Mouse (Mus musculus) spleen, adult 2 months (tissue): ENCODE results near the gene Wdsub1. TPM values are rescaled to one million over a fixed set of nuclear protein-coding genes. Genes with fewer than 3 reads are reported as not detected.

Experiments
- DNase-seq, 2 experiments: peaks; one replicate each; pipeline versions ENCODE4 v3.0.0 to v3.0.0-alpha.2; 2012 to 2021; ENCODE audit warnings: low spot score in 2 of 2, low read depth in 1 of 2
- H3K27ac ChIP-seq: fragments of 200-500 bp; 2 replicates; pipeline ENCODE4 v1.5.1; 2012; ENCODE audit warnings: low read length, inconsistent platforms; ENCODE audit not compliant: insufficient read depth
- H3K27me3 ChIP-seq: fragments of 200-500 bp; 2 replicates; pipeline ENCODE4 v1.6.1; 2012; ENCODE audit warnings: mild to moderate bottlenecking, moderate library complexity, low read length, inconsistent platforms; ENCODE audit not compliant: control insufficient read depth, insufficient read depth
- H3K36me3 ChIP-seq: fragments of 200-500 bp; 2 replicates; pipeline ENCODE4 v1.6.1; 2012; ENCODE audit warnings: mild to moderate bottlenecking, low read length, inconsistent platforms; ENCODE audit not compliant: control insufficient read depth, insufficient read depth
- H3K4me1 ChIP-seq: fragments of 200-500 bp; 2 replicates; pipeline ENCODE4 v1.6.1; 2011; ENCODE audit warnings: inconsistent platforms; ENCODE audit not compliant: control insufficient read depth, insufficient read depth, insufficient read length
- H3K4me3 ChIP-seq: fragments of 200-500 bp; 2 replicates; pipeline ENCODE4 v1.5.1; 2011; ENCODE audit warnings: mild to moderate bottlenecking, inconsistent platforms; ENCODE audit not compliant: insufficient read depth, insufficient read length; ENCODE audit errors: extremely low read depth
- CTCF ChIP-seq: fragments of 200-500 bp; IDR thresholded peaks from 2 replicates; pipeline ENCODE4 v1.5.1; 2011; ENCODE audit warnings: mild to moderate bottlenecking, inconsistent platforms; ENCODE audit not compliant: insufficient read depth, insufficient read length, insufficient replicate concordance; ENCODE audit errors: extremely low read depth
- POLR2A ChIP-seq: fragments of 200-500 bp; IDR thresholded peaks from 2 replicates; pipeline ENCODE4 v1.6.1; 2011; ENCODE audit warnings: low read depth, low read length, inconsistent platforms
- WGBS: fragments of 180-500 bp; shearing (Covaris S2); methylation state at CpG from one replicate; pipeline ENCODE4 v1.1.7; 2018; 5-methylcytosine and 5-hydroxymethylcytosine counted together
- polyA plus RNA-seq: library from polyadenylated mRNA; depleted of rRNA; stranded (reverse); fragments of >200 nt; gene quantifications from 2 replicates; pipeline ENCODE4 v1.2.3, GENCODE M21; 2012

Wdsub1 gene
- polyA plus RNA-seq, 1 experiment = 27.9 TPM

DNA sequence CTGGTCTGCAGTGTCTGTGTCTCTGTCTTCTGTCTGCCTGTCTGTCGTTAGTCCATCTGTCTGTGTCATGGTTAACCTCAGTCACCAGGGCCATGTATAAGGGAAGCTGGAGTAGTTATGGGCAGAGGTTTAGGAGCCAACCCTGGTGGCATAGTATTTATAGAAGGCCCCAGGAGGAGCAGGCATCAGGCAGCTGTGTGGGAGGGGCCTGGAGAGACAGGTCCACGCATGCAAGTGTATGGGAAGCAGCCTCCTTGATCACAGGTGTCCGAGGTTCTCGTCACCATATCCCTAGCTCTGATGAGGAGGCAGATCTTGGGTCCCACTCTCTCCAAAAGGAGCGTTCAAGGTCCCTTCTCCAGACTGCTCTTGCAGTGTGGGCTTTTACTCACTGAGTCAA is 51.5 kb downstream of the Wdsub1 start:
- WGBS = 75% methylated on average over 5 of the region's 5 CpGs
- H3K4me3 ChIP-seq = no peak overlapping the region
- no peak for TF ChIP-seq CTCF
- TF ChIP-seq POLR2A = no peak

DNA sequence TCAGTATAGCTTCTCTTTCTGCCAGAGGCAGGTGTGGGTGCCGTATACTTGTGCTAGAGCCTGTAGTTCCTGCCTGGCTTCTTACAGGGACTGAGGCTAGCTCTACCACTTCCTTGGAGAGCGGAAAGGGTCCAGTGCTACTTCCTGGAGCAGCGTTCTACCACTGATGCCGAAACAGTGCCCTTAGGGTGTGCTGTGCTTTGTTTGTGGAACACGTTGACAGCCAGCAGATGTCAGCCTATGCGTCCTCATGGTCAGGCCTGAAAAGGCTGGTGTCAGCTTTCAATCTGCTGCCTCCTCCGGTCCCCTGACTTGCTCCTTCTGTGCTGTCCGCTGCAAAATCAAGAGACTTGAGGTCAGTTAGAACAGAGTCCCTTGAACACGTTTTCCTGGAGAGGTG is 52.2 kb downstream of the Wdsub1 start:
- Histone ChIP-seq H3K4me1 (no peaks in the 10 kb centered on the region), H3K27me3 (no peaks in the 10 kb centered on the region), H3K27ac (no peak overlapping the region; the same call in 1 of the 2 replicates), H3K36me3 (no peaks in the 10 kb centered on the region), H3K4me3 (no peak overlapping the region)
- TF ChIP-seq POLR2A = no peak
- TF ChIP-seq CTCF = no peak
- WGBS = 52% methylated on average over 9 of the region's 9 CpGs
- DNase-seq = no peak

More for the DNA sequence above, 51.5 kb downstream of the Wdsub1 start:
- no peak overlapping the region for H3K27ac ChIP-seq
- no peaks in the 10 kb centered on the region for H3K27me3 ChIP-seq
- DNase-seq = no peak
- no peaks in the 10 kb centered on the region for H3K4me1 ChIP-seq
- no peaks in the 10 kb centered on the region for H3K36me3 ChIP-seq

DNA sequence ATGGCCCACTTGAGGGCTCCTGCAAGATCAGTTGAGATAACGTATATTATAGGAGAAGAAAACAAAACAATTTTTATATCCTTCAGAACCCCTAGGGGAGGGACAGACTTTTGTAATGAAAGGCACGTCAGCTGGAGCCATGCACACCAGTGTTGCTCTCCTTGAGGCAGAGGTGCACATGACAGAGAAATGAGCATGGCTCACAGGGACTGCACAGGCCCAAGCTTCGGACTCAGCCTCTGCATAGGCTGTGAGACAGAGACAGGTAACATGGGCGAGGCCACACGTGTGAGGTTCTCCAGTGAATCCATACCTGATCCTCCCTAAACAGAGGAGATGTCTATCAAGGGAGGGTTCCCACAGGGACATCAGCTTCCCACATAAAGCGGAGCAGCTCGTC is 52.7 kb downstream of the Wdsub1 start:
- 80% methylated on average over 7 of the region's 7 CpGs for WGBS
- H3K27me3 ChIP-seq = no peaks in the 10 kb centered on the region
- peak overlapping the region; percentile 24; the same call in 1 of the 2 replicates for H3K27ac ChIP-seq
- TF ChIP-seq POLR2A (no peak), CTCF (no peak)
- H3K36me3 ChIP-seq = no peaks in the 10 kb centered on the region
- no peak for DNase-seq
- no peak overlapping the region for H3K4me3 ChIP-seq
- H3K4me1 ChIP-seq = no peaks in the 10 kb centered on the region

DNA sequence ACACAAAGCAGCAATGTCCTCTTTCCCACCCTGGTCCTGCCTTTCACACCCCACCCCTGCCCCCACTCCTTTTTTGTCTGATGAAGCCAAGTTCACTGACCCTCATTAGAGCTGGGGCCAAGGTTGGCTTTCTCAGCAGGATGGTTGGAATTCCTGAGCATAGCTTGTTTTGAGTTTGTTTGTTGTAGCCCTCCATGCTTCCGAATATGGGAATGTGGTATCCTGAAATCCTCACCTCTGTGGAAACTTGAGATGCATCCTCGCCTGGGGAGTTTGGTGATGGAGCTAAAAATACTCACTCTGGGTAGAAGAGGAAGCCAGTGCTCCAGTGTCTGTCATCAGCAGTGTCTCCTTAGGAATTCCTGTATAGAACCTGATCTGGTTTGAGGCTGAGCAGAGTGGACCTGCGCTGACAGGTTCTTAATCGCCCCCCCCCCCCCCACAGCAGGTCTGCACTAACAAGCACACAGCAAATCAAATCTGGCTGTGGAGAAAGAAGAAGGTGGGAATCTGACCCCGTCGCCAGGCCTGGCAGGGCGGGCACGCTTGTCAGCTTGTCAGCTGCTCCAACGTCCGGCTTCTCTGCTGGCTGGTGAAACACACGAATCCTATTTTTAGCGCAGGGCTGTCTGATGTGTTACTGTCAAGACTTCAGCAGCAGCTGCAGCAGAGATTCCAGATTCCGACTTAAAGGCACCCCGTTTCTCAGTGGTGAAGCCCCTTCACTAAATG is 53.4 kb downstream of the Wdsub1 start:
- no peak for DNase-seq
- no peak for TF ChIP-seq CTCF
- no peak for TF ChIP-seq POLR2A
- H3K4me3 ChIP-seq = no peak overlapping the region
- no peaks in the 10 kb centered on the region for H3K27me3 ChIP-seq
- H3K27ac ChIP-seq = peak overlapping the region; percentile 47
- WGBS = 35% methylated on average over 14 of the region's 14 CpGs
- no peaks in the 10 kb centered on the region for H3K36me3 ChIP-seq
- H3K4me1 ChIP-seq = no peaks in the 10 kb centered on the region

DNA sequence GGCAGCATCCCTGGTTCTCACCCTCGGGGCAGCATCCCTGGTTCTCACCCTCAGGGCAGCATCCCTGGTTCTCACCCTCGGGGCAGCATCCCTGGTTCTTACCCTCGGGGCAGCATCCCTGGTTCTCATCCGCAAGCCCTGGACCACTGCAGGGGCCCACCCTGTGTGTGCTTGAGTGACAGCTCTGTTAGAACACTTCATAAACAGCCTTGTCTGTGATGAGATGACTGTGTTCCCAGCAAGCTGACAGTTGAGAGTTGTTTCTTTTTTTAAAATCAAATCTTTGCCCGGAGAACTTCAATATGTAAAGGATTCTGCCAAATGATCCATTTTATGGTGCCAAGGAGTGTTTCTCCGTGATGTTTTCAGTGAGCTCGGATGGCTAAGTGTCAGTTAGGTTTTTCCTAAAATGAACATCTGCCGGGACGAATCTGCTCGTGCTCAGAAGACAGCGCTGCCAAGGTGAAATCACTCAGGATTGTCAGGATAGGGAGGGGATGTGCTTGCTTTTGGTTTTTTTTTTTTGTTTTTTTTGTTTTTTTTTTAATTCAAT is 54.2 kb downstream of the Wdsub1 start:
- H3K4me1 ChIP-seq = no peaks in the 10 kb centered on the region
- no peak overlapping the region; the same call in 1 of the 2 replicates for H3K27ac ChIP-seq
- no peaks in the 10 kb centered on the region for H3K27me3 ChIP-seq
- H3K36me3 ChIP-seq = no peaks in the 10 kb centered on the region
- TF ChIP-seq CTCF = no peak
- no peak for TF ChIP-seq POLR2A
- no peak for DNase-seq
- H3K4me3 ChIP-seq = no peak overlapping the region
- 90% methylated on average over 11 of the region's 11 CpGs for WGBS

DNA sequence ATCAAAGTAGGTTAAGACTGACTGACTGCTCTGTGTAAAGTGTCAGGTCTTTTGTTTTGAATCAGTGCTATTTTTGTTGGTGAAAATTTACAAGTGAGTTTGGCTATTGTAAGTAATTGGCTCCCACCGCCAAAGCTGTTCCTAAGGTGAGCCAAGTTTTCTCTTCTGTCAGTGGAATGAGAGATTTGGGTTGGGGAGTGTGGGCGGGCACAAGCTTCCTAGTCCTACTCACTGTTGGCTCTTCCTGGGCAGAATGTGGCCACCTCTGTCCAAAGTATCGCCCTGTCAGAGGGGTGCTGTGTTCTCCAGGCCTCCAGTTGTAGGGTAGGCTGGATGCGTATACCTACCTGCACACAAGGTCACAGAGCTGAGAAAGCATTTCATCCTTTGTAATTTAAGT is 57.0 kb downstream of the Wdsub1 start:
- no peak for DNase-seq
- no peak overlapping the region for H3K27ac ChIP-seq
- no peak overlapping the region for H3K4me3 ChIP-seq
- H3K36me3 ChIP-seq = no peaks in the 10 kb centered on the region
- 94% methylated on average over 4 of the region's 4 CpGs for WGBS
- H3K27me3 ChIP-seq = no peaks in the 10 kb centered on the region
- H3K4me1 ChIP-seq = no peaks in the 10 kb centered on the region
- no peak for TF ChIP-seq POLR2A
- no peak for TF ChIP-seq CTCF

DNA sequence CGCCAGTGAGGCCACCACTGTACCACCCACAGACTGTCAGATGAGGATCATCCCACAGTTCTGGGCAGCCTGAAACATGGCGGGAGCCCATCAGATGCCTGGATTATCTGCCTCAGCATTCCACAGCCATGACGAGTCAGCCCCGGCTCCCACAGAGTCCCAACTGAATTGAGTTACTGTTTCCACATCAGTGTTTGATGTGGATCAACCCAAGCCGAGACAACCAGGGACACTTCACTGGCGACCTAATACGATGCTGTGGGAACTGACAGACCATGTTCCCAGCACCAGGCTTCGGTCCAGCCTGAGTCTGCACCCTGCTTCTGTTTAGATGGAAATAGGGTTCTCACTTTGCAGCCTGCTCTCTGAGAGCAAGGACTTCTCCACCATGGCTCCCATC is 58.1 kb downstream of the Wdsub1 start:
- DNase-seq = no peak
- no peak for TF ChIP-seq CTCF
- TF ChIP-seq POLR2A = no peak
- H3K27ac ChIP-seq = no peak overlapping the region
- 85% methylated on average over 8 of the region's 8 CpGs for WGBS
- H3K4me1 ChIP-seq = no peaks in the 10 kb centered on the region
- H3K36me3 ChIP-seq = no peaks in the 10 kb centered on the region
- no peak overlapping the region for H3K4me3 ChIP-seq
- no peaks in the 10 kb centered on the region for H3K27me3 ChIP-seq
